Mouse (Mus musculus) cortical plate, adult 2 months (tissue): ENCODE measurements around the gene Gpc5. TPM values are rescaled to one million over a fixed set of nuclear protein-coding genes. Genes with fewer than 3 reads are reported as not detected.

ENCODE experiments used
- H3K27ac ChIP-seq: fragments of 200-500 bp; 2 replicates; pipeline ENCODE4 v1.5.1; 2012; ENCODE audit warnings: low read length, control low read depth, inconsistent platforms; ENCODE audit not compliant: insufficient read depth
- H3K4me1 ChIP-seq: fragments of 200-500 bp; 2 replicates; pipeline ENCODE4 v1.6.1; 2011; ENCODE audit warnings: low read length; ENCODE audit not compliant: control insufficient read depth, insufficient read depth
- H3K4me3 ChIP-seq: fragments of 200-500 bp; 2 replicates; pipeline ENCODE4 v1.5.1; 2011; ENCODE audit warnings: mild to moderate bottlenecking, low read length, control low read depth; ENCODE audit not compliant: insufficient read depth
- CTCF ChIP-seq: fragments of 200-500 bp; IDR thresholded peaks from 2 replicates; pipeline ENCODE4 v1.5.1; 2011; ENCODE audit warnings: mild to moderate bottlenecking, control low read depth, low read length; ENCODE audit not compliant: insufficient read depth; ENCODE audit errors: extremely low read depth
- POLR2A ChIP-seq: fragments of 200-500 bp; IDR thresholded peaks from 2 replicates; pipeline ENCODE4 v1.6.1; 2011; ENCODE audit warnings: mild to moderate bottlenecking, low read length, control low read depth; ENCODE audit not compliant: insufficient read depth; ENCODE audit errors: extremely low read depth
- polyA plus RNA-seq: library from polyadenylated mRNA; depleted of rRNA; stranded (reverse); fragments of >200 nt; gene quantifications from 2 replicates; pipeline ENCODE4 v1.2.3, GENCODE M21; 2012

Gene Gpc5
- polyA plus RNA-seq, 1 experiment = 49.6 TPM

GRCm38 (mm10) chr14:116543746-116544145, 1451.7 kb downstream of the Gpc5 start:
- TF ChIP-seq POLR2A (no peak), CTCF (no peak)
- no peak overlapping the region for H3K4me3 ChIP-seq

GRCm38 (mm10) chr14:116551401-116551800, 1459.4 kb downstream of the Gpc5 start:
- no peaks in the 10 kb centered on the region for H3K4me1 ChIP-seq
- no peak overlapping the region for H3K4me3 ChIP-seq
- no peak overlapping the region for H3K27ac ChIP-seq
- TF ChIP-seq POLR2A (no peak), CTCF (no peak)

More at GRCm38 (mm10) chr14:116543746-116544145, 1451.7 kb downstream of the Gpc5 start:
- Histone ChIP-seq H3K27ac (no peak overlapping the region), H3K4me1 (no peaks in the 10 kb centered on the region; the same call in 1 of the 2 replicates)

- Histone ChIP-seq H3K4me3 (no peak overlapping the region), H3K27ac (no peak overlapping the region), H3K4me1 (no peaks in the 10 kb centered on the region)
- TF ChIP-seq CTCF = no peak
- TF ChIP-seq POLR2A = no peak
Observed at GRCm38 (mm10) chr14:116553316-116553715, 1461.3 kb downstream of the Gpc5 start.

GRCm38 (mm10) chr14:116558141-116558800, 1466.3 kb downstream of the Gpc5 start:
- Histone ChIP-seq H3K4me1 (no peaks in the 10 kb centered on the region), H3K27ac (no peak overlapping the region), H3K4me3 (no peak overlapping the region)
- TF ChIP-seq CTCF (no peak), POLR2A (no peak)

- TF ChIP-seq POLR2A = no peak
- peak; percentile 29; the same call in 1 of the 2 replicates for TF ChIP-seq CTCF
- Histone ChIP-seq H3K4me3 (no peak overlapping the region), H3K27ac (no peak overlapping the region), H3K4me1 (no peaks in the 10 kb centered on the region)
Observed at GRCm38 (mm10) chr14:116559990-116560389, 1468.0 kb downstream of the Gpc5 start.
